Mouse (Mus musculus) hindbrain, embryonic 16.5 days (tissue): ENCODE results near the gene Arl14. TPM values are rescaled to one million over a fixed set of nuclear protein-coding genes. Genes with fewer than 3 reads are reported as not detected.
A peak's percentile ranks its signal among the peaks of the same experiment; 100 is the strongest.

Source experiments
- ATAC-seq: fragments of 200-750 bp; cut with Nextera tagmentation; 2 replicates; pipeline ENCODE4 v1.8.0; 2017; ENCODE audit warnings: moderate TSS enrichment, moderate library complexity
- H3K27ac ChIP-seq: fragments of 300-500 bp; sonication (generic); 2 replicates; pipeline ENCODE4 v1.5.1; 2014; ENCODE audit warnings: low read depth, mild to moderate bottlenecking, control low read depth, low read length, moderate library complexity
- H3K27me3 ChIP-seq: fragments of 300-500 bp; sonication (generic); replicated peaks from 2 replicates; pipeline ENCODE4 v1.6.1; 2014; ENCODE audit warnings: low read length; ENCODE audit not compliant: control insufficient read depth, insufficient read depth
- H3K36me3 ChIP-seq: fragments of 300-500 bp; sonication (generic); 2 replicates; pipeline ENCODE4 v1.6.1; 2014; ENCODE audit warnings: mild to moderate bottlenecking, low read length, moderate library complexity, mixed read lengths; ENCODE audit not compliant: control insufficient read depth, insufficient read depth
- H3K4me1 ChIP-seq: fragments of 300-500 bp; sonication (generic); 2 replicates; pipeline ENCODE4 v1.6.1; 2014; ENCODE audit warnings: low read depth, low read length; ENCODE audit not compliant: control insufficient read depth, insufficient read depth
- H3K4me2 ChIP-seq: fragments of 300-500 bp; sonication (generic); 2 replicates; pipeline ENCODE4 v1.6.1; 2014; ENCODE audit warnings: mild to moderate bottlenecking, low read length, control low read depth, moderate library complexity
- H3K4me3 ChIP-seq: fragments of 300-500 bp; sonication (generic); 2 replicates; pipeline ENCODE4 v1.5.1; 2014; ENCODE audit warnings: mild to moderate bottlenecking, low read length, control low read depth, moderate library complexity
- H3K9ac ChIP-seq: fragments of 300-500 bp; sonication (generic); 2 replicates; pipeline ENCODE4 v1.6.1; 2014; ENCODE audit warnings: low read depth, mild to moderate bottlenecking, control low read depth, low read length, moderate library complexity
- H3K9me3 ChIP-seq: fragments of 300-500 bp; sonication (generic); 2 replicates; pipeline ENCODE4 v1.6.1; 2014; ENCODE audit warnings: mild to moderate bottlenecking, low read length, moderate library complexity; ENCODE audit not compliant: control insufficient read depth
- WGBS: fragments of 180-500 bp; shearing (Covaris S2); extraction: QIAGEN DNeasy Blood & Tissue Kit; methylation state at CpG from one replicate; pipeline ENCODE4 v1.1.7; 2014; 5-methylcytosine and 5-hydroxymethylcytosine counted together
- polyA plus RNA-seq: library from polyadenylated mRNA; unstranded; fragments of >200 nt; fragmentation: Nextera tagmentation; extraction: Ambion mirVana; gene quantifications from 2 replicates; pipeline ENCODE4 v1.2.1, GENCODE M21; 2015

Arl14 gene
- polyA plus RNA-seq, 1 experiment from 2014 or later, result not detected

DNA sequence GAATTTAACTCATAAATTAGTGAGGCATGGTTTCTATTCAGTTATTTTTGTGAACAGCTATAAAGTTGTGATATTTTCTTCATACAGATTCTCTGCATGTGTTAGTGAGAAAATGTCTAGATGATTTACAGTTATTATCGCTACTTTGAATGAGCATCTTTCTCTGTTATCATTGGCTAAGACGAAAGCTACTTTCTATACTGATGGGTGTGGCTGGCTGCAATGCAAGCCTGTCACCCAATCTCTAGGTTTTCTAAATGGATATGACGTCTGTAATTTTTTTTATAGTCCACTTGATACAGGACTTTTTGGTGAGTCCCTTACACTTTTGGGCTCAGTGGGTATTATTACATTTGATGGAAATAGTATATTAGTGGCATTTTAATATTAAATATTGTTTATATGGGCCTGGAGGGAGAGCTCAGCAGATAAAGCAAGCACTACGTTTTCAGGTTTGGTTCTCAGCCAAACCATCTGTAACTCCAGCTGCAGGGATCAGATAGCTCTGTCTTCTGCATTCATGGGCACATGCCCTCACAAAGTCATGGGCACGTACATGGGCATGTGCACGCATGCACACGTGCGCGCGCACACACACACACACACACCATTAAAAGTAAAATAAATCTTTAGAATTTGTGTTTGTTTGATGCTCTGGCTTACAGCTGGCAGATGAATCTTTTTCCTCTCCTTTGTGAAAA, 15.9 kb upstream of the Arl14 start:
- H3K4me1 ChIP-seq, result no peaks in the 10 kb centered on the region
- 82% methylated on average over 10 of the region's 10 CpGs for WGBS
- H3K9me3 ChIP-seq, result no peaks in the 10 kb centered on the region
- H3K4me2 ChIP-seq, result no peak overlapping the region
- ATAC-seq, result no peak
- H3K27me3 ChIP-seq, result no peaks in the 10 kb centered on the region
- no peak overlapping the region for H3K27ac ChIP-seq
- H3K9ac ChIP-seq, result no peak overlapping the region
- H3K4me3 ChIP-seq, result no peak overlapping the region
- H3K36me3 ChIP-seq, result no peaks in the 10 kb centered on the region

DNA sequence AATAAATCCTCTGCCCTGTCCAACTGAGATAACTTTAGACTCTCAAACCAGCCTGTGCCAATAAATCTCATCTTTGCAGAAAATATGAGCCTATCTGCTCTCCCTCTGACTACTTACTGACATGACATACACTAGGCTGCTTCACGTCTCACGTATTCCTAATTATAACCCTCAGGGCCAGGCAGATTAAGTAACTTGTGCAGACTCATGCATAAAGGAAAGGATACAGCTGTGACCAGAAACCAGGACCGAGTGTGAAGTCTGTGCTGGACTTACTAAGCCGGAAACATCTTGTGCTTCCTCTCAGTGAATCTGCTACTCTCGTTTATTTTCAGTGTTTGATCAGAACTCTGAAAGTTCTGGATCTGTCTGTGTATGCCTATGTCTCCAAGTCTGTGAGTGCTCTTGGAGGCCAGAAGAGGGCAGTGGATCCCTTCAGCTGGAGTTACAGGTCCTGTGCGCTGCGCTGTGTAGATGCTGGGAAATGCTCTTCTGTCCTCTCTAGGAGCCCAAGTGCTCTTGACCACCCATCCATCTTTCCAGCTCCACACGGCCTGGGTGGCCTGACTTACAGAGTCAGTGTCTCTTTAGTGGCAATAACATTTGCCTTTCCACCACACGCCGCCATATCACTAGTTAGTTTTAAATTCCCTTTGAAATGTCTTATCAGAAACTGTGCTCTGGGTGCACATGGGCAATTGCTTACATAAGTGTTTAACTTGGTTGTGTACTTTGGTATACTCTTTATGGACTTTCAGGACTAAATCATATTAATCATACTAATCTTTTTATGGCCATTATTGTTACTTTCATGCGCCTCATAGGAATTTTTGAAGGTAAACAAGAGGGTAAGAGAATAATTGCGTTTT, 13.5 kb upstream of the Arl14 start:
- Histone ChIP-seq H3K9ac (no peak overlapping the region), H3K36me3 (no peaks in the 10 kb centered on the region), H3K9me3 (no peaks in the 10 kb centered on the region), H3K27me3 (no peaks in the 10 kb centered on the region), H3K4me1 (no peaks in the 10 kb centered on the region), H3K27ac (no peak overlapping the region), H3K4me3 (no peak overlapping the region), H3K4me2 (no peak overlapping the region)
- WGBS, result 75% methylated on average over 12 of the region's 12 CpGs
- peak; percentile 69; the same call in 1 of the 2 replicates for ATAC-seq

DNA sequence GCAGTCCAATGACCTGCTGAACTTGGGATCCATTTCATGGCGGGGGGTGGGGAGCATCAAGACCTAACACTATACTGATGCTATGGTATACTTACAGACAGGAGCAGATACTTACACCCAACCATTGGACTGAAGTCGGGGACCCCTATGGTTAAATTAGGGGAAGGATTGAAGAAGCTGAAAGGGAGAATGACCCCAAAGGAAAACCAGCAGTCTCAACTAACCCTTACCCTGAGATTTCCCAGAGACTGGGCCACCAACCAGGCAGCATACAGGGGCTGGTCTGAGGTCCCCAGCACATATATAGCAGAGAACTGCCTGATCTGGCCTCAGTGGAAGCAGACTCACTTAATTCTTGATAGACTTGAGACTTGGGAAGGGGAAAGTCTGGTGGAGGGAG, 10.0 kb upstream of the Arl14 start:
- Histone ChIP-seq H3K27ac (no peak overlapping the region), H3K9ac (no peak overlapping the region), H3K4me1 (no peaks in the 10 kb centered on the region), H3K36me3 (no peaks in the 10 kb centered on the region), H3K4me3 (no peak overlapping the region), H3K9me3 (no peaks in the 10 kb centered on the region), H3K4me2 (no peak overlapping the region), H3K27me3 (no peaks in the 10 kb centered on the region)
- no peak for ATAC-seq
- WGBS, result 79% methylated on average over 2 of the region's 2 CpGs

DNA sequence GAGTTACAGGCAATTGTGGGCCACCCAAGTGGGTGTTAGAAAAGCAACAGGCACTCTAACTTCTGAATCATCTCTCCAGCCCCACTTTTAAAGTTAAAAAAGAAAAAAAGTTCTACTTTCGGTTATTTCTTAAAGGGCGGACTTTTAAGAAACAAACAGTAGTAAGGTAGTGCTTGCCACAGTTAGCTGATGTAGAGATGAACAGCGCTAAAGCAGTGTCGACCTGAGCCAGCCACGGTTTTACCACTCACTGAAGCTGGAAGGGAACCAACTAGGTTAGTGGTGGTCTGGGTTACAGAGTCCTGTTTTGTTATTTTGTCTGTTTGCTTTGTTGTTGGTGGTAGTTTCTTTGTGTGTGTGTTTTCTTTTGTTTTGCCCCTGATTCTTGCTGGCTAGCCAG, 8.8 kb upstream of the Arl14 start:
- no peak for ATAC-seq
- no peak overlapping the region for H3K4me3 ChIP-seq
- no peak overlapping the region for H3K27ac ChIP-seq
- H3K9ac ChIP-seq, result no peak overlapping the region
- no peaks in the 10 kb centered on the region for H3K36me3 ChIP-seq
- H3K4me2 ChIP-seq, result no peak overlapping the region
- H3K4me1 ChIP-seq, result no peaks in the 10 kb centered on the region
- no peaks in the 10 kb centered on the region for H3K27me3 ChIP-seq
- H3K9me3 ChIP-seq, result no peaks in the 10 kb centered on the region
- 89% methylated on average over 5 of the region's 5 CpGs for WGBS

DNA sequence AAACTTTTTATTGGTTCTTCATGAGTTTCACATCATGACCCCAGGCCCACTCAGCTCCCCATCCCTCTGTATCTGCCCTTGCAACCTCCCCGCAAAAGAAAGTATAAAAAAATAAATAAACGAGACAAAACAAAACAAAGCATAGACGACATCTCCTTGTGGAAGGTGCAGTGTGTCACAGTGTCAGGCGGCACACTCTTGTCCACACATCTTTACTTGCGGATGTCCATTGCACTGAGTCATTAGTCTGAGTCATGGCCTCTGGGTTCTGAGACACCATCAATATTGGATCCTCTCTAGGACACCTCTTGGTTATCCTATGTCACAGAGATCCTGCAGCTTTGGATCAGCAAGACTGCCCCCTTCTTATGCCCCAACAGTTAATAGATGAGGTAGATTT, 7.7 kb upstream of the Arl14 start:
- no peak for ATAC-seq
- Histone ChIP-seq H3K4me3 (no peak overlapping the region), H3K9me3 (no peaks in the 10 kb centered on the region), H3K27ac (no peak overlapping the region), H3K4me2 (no peak overlapping the region), H3K9ac (no peak overlapping the region), H3K4me1 (no peaks in the 10 kb centered on the region), H3K36me3 (no peaks in the 10 kb centered on the region), H3K27me3 (no peaks in the 10 kb centered on the region)
- 92% methylated on average over 5 of the region's 5 CpGs for WGBS

DNA sequence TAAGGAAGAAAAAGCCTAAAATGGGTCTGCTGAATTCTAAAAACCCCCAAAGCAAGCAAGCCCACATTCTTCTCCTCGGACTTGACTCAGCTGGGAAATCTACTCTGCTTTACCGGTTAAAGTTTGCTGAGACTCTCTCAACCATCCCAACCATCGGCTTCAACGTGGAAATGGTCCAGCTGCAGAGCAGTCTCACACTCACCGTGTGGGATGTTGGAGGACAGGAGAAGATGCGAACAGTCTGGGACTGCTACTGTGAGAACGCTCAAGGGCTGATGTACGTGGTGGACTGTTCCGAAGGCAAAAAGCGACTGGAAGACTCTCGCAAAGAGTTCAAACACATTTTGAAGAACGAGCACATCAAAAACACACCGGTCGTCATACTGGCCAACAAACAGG, 282 bp downstream of the Arl14 start:
- Histone ChIP-seq H3K4me1 (no peaks in the 10 kb centered on the region), H3K4me2 (no peak overlapping the region), H3K9me3 (no peaks in the 10 kb centered on the region), H3K36me3 (no peaks in the 10 kb centered on the region), H3K27me3 (no peaks in the 10 kb centered on the region), H3K4me3 (no peak overlapping the region), H3K9ac (no peak overlapping the region), H3K27ac (no peak overlapping the region)
- no peak for ATAC-seq
- 93% methylated on average over 14 of the region's 14 CpGs for WGBS

DNA sequence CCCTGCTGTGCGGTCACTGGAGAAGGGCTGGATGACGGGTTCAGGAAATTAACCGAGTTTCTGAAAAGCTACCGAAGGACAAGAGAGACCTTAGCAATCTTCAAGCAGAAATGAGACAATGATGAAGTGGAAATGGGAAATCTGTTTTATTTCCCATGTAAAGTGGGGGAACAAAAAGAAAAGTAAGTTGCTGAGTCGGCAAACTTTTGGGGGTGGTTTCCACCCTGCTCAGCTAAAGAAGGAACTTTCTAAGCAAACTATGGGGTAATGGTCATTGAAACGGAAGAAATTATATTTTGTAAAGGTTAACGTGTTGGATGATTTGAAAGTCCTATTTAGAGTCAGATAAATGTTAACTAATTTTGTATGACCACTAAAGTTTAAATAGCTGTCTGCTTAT, 768 bp downstream of the Arl14 start:
- 84% methylated on average over 7 of the region's 7 CpGs for WGBS
- no peak for ATAC-seq
- no peaks in the 10 kb centered on the region for H3K27me3 ChIP-seq
- no peaks in the 10 kb centered on the region for H3K4me1 ChIP-seq
- no peaks in the 10 kb centered on the region for H3K36me3 ChIP-seq
- no peak overlapping the region for H3K4me2 ChIP-seq
- no peaks in the 10 kb centered on the region for H3K9me3 ChIP-seq
- no peak overlapping the region for H3K4me3 ChIP-seq
- H3K27ac ChIP-seq, result no peak overlapping the region
- H3K9ac ChIP-seq, result no peak overlapping the region

DNA sequence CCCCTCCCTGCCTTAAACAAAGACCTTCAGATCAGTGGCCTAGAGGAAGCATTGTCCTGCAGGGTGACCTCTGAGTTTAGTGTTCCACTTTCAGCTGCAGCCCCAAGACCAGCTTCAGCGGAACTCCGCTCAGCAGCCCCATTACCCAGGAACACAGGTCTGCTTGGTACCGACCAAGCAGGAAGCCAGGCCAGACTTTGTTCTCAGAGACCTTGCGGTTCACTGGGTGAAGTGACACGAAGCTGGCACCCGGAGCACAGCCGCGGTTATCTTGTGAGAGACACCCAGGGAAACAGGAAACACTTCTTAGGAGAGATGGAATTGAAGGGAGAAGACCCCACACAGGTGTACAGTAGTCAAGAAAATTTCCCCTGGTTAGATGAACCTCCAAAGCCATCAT, 1.4 kb downstream of the Arl14 start:
- no peak for ATAC-seq
- no peaks in the 10 kb centered on the region for H3K36me3 ChIP-seq
- H3K27me3 ChIP-seq, result no peaks in the 10 kb centered on the region
- no peak overlapping the region for H3K4me2 ChIP-seq
- 68% methylated on average over 8 of the region's 8 CpGs for WGBS
- H3K4me1 ChIP-seq, result no peaks in the 10 kb centered on the region
- no peak overlapping the region for H3K27ac ChIP-seq
- no peaks in the 10 kb centered on the region for H3K9me3 ChIP-seq
- no peak overlapping the region for H3K9ac ChIP-seq
- H3K4me3 ChIP-seq, result no peak overlapping the region

DNA sequence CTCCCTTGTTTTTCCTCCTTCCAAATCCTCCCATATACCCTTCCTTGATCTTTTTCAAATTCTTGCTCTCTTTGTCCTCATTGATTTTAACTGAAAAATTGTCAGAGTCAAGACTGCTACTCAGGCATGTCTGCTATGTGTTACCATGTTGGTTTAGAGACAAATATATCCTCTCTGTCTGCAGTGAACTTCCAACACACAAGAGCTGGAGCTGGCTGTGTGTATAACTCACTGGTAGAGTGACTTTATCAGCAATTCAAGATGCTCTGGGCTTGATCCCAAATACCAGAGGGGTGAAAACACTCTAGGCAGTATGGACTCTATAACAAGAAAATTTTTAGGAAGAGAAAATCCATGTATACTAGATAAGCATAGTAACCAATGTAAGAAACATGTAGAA, 2.8 kb downstream of the Arl14 start:
- H3K9ac ChIP-seq, result no peak overlapping the region
- H3K4me3 ChIP-seq, result no peak overlapping the region
- no peaks in the 10 kb centered on the region for H3K4me1 ChIP-seq
- H3K4me2 ChIP-seq, result no peak overlapping the region
- H3K27me3 ChIP-seq, result no peaks in the 10 kb centered on the region
- H3K27ac ChIP-seq, result no peak overlapping the region
- no peaks in the 10 kb centered on the region for H3K36me3 ChIP-seq
- no peaks in the 10 kb centered on the region for H3K9me3 ChIP-seq
- ATAC-seq, result no peak
